In the genomic region with DNA sequence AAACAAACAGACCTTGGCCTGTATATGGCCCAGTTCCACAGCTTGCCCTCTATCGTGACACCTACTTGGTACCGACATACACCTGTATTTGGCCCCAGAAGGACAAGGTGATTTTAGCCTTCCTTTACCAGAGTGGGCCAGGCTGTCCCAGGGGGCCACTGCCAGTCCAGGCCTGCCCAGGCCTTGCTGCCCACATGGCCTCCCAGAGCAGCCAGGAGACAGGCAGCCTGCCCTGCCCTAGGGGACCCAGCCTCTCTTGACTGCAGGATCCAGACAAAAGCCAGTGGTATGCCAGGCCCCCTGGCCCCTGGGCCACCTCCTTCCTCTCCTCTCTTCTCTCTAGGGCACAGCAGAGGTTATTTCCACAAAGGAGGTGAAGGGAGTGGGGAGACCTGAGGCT, we compare ENCODE assay signal across 26 mouse cellular contexts. TPM values are rescaled to one million over a fixed set of nuclear protein-coding genes. Genes with fewer than 3 reads are reported as not detected.
A peak's percentile ranks its signal among the peaks of the same experiment; 100 is the strongest.
DNase-seq lines count a peak whose midpoint lies in the region; ATAC-seq lines count a peak whose summit lies in the region.
"Had no signal": no experiment of that assay in that cellular context is flagged by ENCODE, and none has a peak within 500 bp of the region (broad histone marks: within the 10 kb centered on the region; RNA-seq: fewer than 3 reads in every experiment).

No protein-coding gene starts in this region.

- peak; percentile 61 for DNase-seq in cerebellum, adult 11-12 months
- DNase-seq in cerebellum, adult 9-11 months = no peak
- no peak for DNase-seq in heart, embryonic 10.5 days (ENCODE audit: low spot score)
- no peak for DNase-seq in heart, postnatal 10 days
- no peak for DNase-seq in liver, embryonic 11.5 days (ENCODE audit: low spot score)
- no peak for DNase-seq in neural tube, embryonic 10.5 days (ENCODE audit: extremely low spot score, low spot score)
- DNase-seq: adrenal gland, postnatal 14 days; gastrocnemius, postnatal 36 days; heart, adult 2 months; kidney, adult 2 months; lung, adult 18-20 months; lung, postnatal 10 days; thymus, postnatal 36 days had no signal

- no peak overlapping the region for H3K9ac ChIP-seq in liver, embryonic 15.5 days
- no peak overlapping the region for H3K9ac ChIP-seq in liver, embryonic 11.5 days (ENCODE audit: low read depth, low read length)
- H3K9ac ChIP-seq in neural tube, embryonic 13.5 days = peak overlapping the region; percentile 34; the same call in 1 of the 2 replicates
- H3K9ac ChIP-seq: heart, embryonic 15.5 days; limb, embryonic 15.5 days; stomach, embryonic 15.5 days had no signal

- H3K27me3 ChIP-seq in heart, embryonic 10.5 days (ENCODE audit: insufficient read depth, poor library complexity, severe bottlenecking) = peaks cover 5% of the 10 kb centered on the region; the same call in 1 of the 2 replicates
- H3K27me3 ChIP-seq in liver, embryonic 15.5 days = no peaks in the 10 kb centered on the region
- H3K27me3 ChIP-seq in liver, embryonic 11.5 days (replicated peaks; ENCODE audit: control insufficient read depth, insufficient read depth, low read length) = no peaks in the 10 kb centered on the region
- peaks cover 3% of the 10 kb centered on the region; the same call in 1 of the 2 replicates for H3K27me3 ChIP-seq in neural tube, embryonic 13.5 days
- H3K27me3 ChIP-seq: heart, embryonic 15.5 days; limb, embryonic 15.5 days; stomach, embryonic 15.5 days had no signal

- H3K27ac ChIP-seq in heart, embryonic 10.5 days = peak overlapping the region; percentile 76
- H3K27ac ChIP-seq in liver, embryonic 15.5 days (replicated peaks) = peak overlapping the region; percentile 19; the same call in 1 of the 2 replicates
- H3K27ac ChIP-seq in liver, embryonic 11.5 days (ENCODE audit: low read depth, low read length) = no peak overlapping the region
- no peak overlapping the region; the same call in 1 of the 2 replicates for H3K27ac ChIP-seq in neural tube, embryonic 13.5 days (replicated peaks)
- H3K27ac ChIP-seq: heart, adult 2 months; heart, embryonic 15.5 days; kidney, postnatal 0 days; limb, embryonic 15.5 days; stomach, embryonic 15.5 days had no signal

- H3K4me1 ChIP-seq in heart, embryonic 10.5 days = peaks cover 47% of the 10 kb centered on the region
- peaks cover 79% of the 10 kb centered on the region for H3K4me1 ChIP-seq in liver, embryonic 15.5 days (replicated peaks)
- H3K4me1 ChIP-seq in liver, embryonic 11.5 days (replicated peaks; ENCODE audit: control insufficient read depth, insufficient read depth, low read length) = peaks cover 42% of the 10 kb centered on the region
- H3K4me1 ChIP-seq in neural tube, embryonic 13.5 days (replicated peaks) = peaks cover 48% of the 10 kb centered on the region

- intact Hi-C loops in heart, postnatal 10 days (cut with DNase I) = no loop called here

- no peak overlapping the region for H3K4me2 ChIP-seq in liver, embryonic 15.5 days
- no peak overlapping the region for H3K4me2 ChIP-seq in liver, embryonic 11.5 days
- H3K4me2 ChIP-seq in neural tube, embryonic 13.5 days = no peak overlapping the region
- H3K4me2 ChIP-seq: heart, embryonic 15.5 days; limb, embryonic 15.5 days; stomach, embryonic 15.5 days had no signal

- H3K36me3 ChIP-seq in heart, embryonic 10.5 days = no peaks in the 10 kb centered on the region
- H3K36me3 ChIP-seq in liver, embryonic 15.5 days (replicated peaks) = no peaks in the 10 kb centered on the region
- no peaks in the 10 kb centered on the region for H3K36me3 ChIP-seq in liver, embryonic 11.5 days (ENCODE audit: control insufficient read depth, insufficient read depth, low read length)
- no peaks in the 10 kb centered on the region for H3K36me3 ChIP-seq in neural tube, embryonic 13.5 days
- H3K36me3 ChIP-seq: heart, embryonic 15.5 days; limb, embryonic 15.5 days; stomach, embryonic 15.5 days had no signal

- WGBS in heart, embryonic 10.5 days = 98% methylated on average over 2 of the region's 2 CpGs
- 88% methylated on average over 2 of the region's 2 CpGs for WGBS in liver, embryonic 15.5 days (ENCODE audit: insufficient replicate concordance)
- 92% methylated on average over 2 of the region's 2 CpGs for WGBS in liver, embryonic 11.5 days
- 93% methylated on average over 2 of the region's 2 CpGs for WGBS in neural tube, embryonic 13.5 days

- ATAC-seq in liver, embryonic 15.5 days (ENCODE audit: insufficient read depth) = no peak
- ATAC-seq in liver, embryonic 11.5 days (replicated peaks; ENCODE audit: low FRiP score) = no peak
- no peak for ATAC-seq in neural tube, embryonic 13.5 days (ENCODE audit: low read depth)

- H3K9me3 ChIP-seq in heart, embryonic 10.5 days = no peaks in the 10 kb centered on the region
- H3K9me3 ChIP-seq in liver, embryonic 15.5 days (replicated peaks) = no peaks in the 10 kb centered on the region
- H3K9me3 ChIP-seq in liver, embryonic 11.5 days (ENCODE audit: control insufficient read depth, low read length) = no peaks in the 10 kb centered on the region
- H3K9me3 ChIP-seq in neural tube, embryonic 13.5 days = no peaks in the 10 kb centered on the region
- H3K9me3 ChIP-seq: heart, embryonic 15.5 days; limb, embryonic 15.5 days; stomach, embryonic 15.5 days had no signal

- H3K4me3 ChIP-seq in heart, embryonic 10.5 days = no peak overlapping the region
- H3K4me3 ChIP-seq in liver, embryonic 15.5 days (replicated peaks) = no peak overlapping the region
- H3K4me3 ChIP-seq in liver, embryonic 11.5 days (ENCODE audit: low read depth, low read length) = no peak overlapping the region
- H3K4me3 ChIP-seq in neural tube, embryonic 13.5 days = no peak overlapping the region
- H3K4me3 ChIP-seq: heart, adult 2 months; heart, embryonic 15.5 days; limb, embryonic 15.5 days; stomach, embryonic 15.5 days had no signal

RNA-seq across cellular contexts. Expression of a gene that starts 15.4 kb away (rescaled TPM):
- not detected in 2 replicates for polyA plus RNA-seq in heart, embryonic 10.5 days (2016; fragmentation: Nextera tagmentation; extraction: Ambion mirVana)
- total RNA-seq in heart, postnatal 10 days (2021) = not detected
- not detected in 2 replicates for polyA plus RNA-seq in liver, embryonic 15.5 days (2015; fragmentation: Nextera tagmentation; extraction: Ambion mirVana)
- not detected in 2 replicates for polyA plus RNA-seq in liver, embryonic 11.5 days (2014; fragmentation: Nextera tagmentation; extraction: Ambion mirVana)
- not detected in 2 replicates for polyA plus RNA-seq in neural tube, embryonic 13.5 days (2015; fragmentation: Nextera tagmentation; extraction: Ambion mirVana)
- total RNA-seq: adrenal gland, postnatal 14 days; gastrocnemius, adult 18-20 months; gastrocnemius, postnatal 36 days; heart, adult 2 months; hematopoietic stem cell, adult 5-6 weeks; left cerebral cortex, postnatal 25 days had no signal
- polyA plus RNA-seq: embryonic facial prominence, embryonic 14.5 days; heart, adult 2 months; heart, embryonic 15.5 days; intestine, embryonic 14.5 days; kidney, adult 2 months; kidney, postnatal 0 days; large intestine, adult 2 months; limb, embryonic 15.5 days; neural tube, embryonic 14.5 days; stomach, embryonic 15.5 days had no signal

RNA-seq across cellular contexts. Expression of a gene that starts 21.8 kb away (rescaled TPM):
- 20.8 and 21.4 TPM in 2 replicates for polyA plus RNA-seq in heart, embryonic 10.5 days (2016; fragmentation: Nextera tagmentation; extraction: Ambion mirVana)
- 10 to 100 TPM in 1 of 2 experiments, 1 to 10 TPM in 1; 9.5 to 10.4 TPM for total RNA-seq in heart, postnatal 10 days (2021)
- polyA plus RNA-seq in liver, embryonic 15.5 days (2015; fragmentation: Nextera tagmentation; extraction: Ambion mirVana) = 4.7 and 4.9 TPM in 2 replicates
- polyA plus RNA-seq in liver, embryonic 11.5 days (2014; fragmentation: Nextera tagmentation; extraction: Ambion mirVana) = 14.1 and 15.8 TPM in 2 replicates
- 40.8 and 43.3 TPM in 2 replicates for polyA plus RNA-seq in neural tube, embryonic 13.5 days (2015; fragmentation: Nextera tagmentation; extraction: Ambion mirVana)

Comparison
In these comparisons a context has a peak if more than half of its experiments do, and no peak if none do; other contexts are left out.
1. H3K27ac ChIP-seq: peak in heart, embryonic 10.5 days (single experiment) and liver, embryonic 15.5 days (single experiment); none in liver, embryonic 11.5 days (single experiment) and neural tube, embryonic 13.5 days (single experiment).